Mouse (Mus musculus) frontal cortex, postnatal 36 days (tissue): ENCODE results near the gene Gm10471.
"Not testable (repeated sequence)": the region's sequence is repeated elsewhere in the genome, so short reads cannot be mapped to it uniquely, and the experiment has no call there.

Experiments used
- DNase-seq, 2 experiments: peaks; one replicate each; pipeline ENCODE4 v3.0.0; 2022; ENCODE audit warnings: low spot score in 2 of 2

Gm10471 gene

DNA sequence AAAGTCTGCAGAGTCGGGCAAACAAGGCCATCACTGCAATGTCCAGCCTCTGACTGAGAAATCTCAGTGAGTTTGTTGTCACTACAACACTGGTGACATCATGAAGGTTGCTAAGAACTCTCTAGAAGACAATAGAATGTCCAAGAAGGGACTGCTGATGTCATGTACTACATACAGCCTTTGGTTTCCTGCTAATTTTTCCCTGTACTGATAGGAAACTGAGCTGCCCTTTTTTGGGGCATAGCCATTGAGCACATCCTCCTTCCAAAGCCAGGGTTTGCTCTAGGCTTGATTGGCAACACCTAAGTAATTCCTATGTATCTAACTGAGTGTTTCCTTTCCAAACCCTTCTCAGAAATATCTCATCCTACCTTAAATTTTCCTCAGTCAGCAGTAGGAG is at the start of gene Gm10471:
TSS of gene Gm10471 (minus strand) at position 101 of the 400 bp plus-strand sequence.
- DNase-seq = not testable (repeated sequence)

DNA sequence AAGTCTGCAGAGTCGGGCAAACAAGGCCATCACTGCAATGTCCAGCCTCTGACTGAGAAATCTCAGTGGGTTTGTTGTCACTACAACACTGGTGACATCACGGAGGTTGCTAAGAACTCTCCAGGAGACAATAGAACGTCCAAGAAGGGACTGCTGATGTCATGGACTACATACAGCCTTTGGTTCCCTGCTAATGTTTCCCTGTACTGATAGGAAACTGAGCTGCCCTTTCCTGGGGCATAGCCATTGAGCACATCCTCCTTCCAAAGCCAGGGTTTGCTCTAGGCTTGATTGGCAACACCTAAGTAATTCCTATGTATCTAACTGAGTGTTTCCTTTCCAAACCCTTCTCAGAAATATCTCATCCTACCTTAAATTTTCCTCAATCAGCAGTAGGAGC is 32.2 kb upstream of the Gm10471 start, which contains the start of gene Gm10220:
TSS of gene Gm10220 (minus strand) at position 101 of the 400 bp plus-strand sequence.
- not testable (repeated sequence) for DNase-seq

DNA sequence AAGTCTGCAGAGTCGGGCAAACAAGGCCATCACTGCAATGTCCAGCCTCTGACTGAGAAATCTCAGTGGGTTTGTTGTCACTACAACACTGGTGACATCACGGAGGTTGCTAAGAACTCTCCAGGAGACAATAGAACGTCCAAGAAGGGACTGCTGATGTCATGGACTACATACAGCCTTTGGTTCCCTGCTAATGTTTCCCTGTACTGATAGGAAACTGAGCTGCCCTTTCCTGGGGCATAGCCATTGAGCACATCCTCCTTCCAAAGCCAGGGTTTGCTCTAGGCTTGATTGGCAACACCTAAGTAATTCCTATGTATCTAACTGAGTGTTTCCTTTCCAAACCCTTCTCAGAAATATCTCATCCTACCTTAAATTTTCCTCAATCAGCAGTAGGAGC is 16.2 kb upstream of the Gm10471 start, which contains the start of gene 5031410I06Rik:
TSS of gene 5031410I06Rik (minus strand) at position 101 of the 400 bp plus-strand sequence.
- DNase-seq = not testable (repeated sequence)

DNA sequence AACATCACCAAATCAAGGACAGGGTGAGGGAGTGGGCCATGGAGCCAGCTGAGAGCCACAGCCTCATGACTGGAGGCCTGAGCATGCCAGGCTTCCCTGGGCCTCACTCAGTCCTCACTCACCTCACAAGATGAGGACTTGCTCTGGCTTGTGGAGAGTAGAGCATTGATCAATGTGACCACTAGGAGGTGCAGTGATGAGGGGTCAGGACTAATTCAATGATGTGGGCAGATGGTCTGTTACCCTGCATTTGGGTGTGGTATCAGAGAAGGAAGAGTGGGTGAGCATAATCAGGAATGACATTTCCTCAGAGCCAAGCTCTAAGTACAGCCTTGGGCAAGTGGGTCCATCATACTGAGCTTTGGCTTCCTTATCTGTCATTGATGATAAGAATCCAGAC is 10.1 kb downstream of the Gm10471 start:
- not testable (repeated sequence) for DNase-seq

DNA sequence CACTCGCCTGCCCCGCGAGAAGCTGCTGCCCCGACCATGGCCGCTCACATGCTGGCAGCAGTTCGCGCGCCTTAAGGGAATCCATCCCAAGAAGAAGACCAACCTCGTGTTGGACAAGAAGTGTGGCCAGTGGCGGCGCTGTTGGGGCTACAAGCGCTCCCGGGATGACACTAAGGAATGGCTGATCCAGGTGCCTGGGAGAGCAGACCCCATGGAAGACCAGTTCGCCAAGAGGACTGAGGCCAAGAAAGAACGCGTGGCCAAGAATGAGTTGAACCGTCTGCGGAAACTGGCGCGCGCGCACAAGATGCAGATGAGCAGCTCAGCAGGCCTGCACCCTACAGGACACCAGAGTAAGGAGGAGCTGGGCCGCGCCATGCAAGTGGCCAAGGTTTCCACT is 18.4 kb downstream of the Gm10471 start:
- no peak for DNase-seq

DNA sequence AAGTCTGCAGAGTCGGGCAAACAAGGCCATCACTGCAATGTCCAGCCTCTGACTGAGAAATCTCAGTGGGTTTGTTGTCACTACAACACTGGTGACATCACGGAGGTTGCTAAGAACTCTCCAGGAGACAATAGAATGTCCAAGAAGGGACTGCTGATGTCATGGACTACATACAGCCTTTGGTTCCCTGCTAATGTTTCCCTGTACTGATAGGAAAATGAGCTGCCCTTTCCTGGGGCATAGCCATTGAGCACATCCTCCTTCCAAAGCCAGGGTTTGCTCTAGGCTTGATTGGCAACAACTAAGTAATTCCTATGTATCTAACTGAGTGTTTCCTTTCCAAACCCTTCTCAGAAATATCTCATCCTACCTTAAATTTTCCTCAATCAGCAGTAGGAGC is 30.6 kb downstream of the Gm10471 start, which contains the start of gene Gm7347:
TSS of gene Gm7347 (minus strand) at position 101 of the 400 bp plus-strand sequence.
- DNase-seq = not testable (repeated sequence)

DNA sequence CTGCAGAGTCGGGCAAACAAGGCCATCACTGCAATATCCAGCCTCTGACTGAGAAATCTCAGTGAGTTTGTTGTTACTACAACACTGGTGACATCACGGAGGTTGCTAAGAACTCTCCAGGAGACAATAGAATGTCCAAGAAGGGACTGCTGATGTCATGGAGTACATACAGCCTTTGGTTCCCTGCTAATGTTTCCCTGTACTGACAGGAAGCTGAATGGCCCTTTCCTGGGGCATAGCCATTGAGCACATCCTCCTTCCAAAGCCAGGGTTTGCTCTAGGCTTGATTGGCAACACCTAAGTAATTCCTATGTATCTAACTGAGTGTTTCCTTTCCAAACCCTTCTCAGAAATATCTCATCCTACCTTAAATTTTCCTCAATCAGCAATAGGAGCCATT is 49.6 kb downstream of the Gm10471 start, which contains the start of gene Speer4a:
TSS of gene Speer4a (minus strand) at position 101 of the 400 bp plus-strand sequence.
- not testable (repeated sequence) for DNase-seq
